Mouse (Mus musculus): ENCODE results near the gene Rag2. TPM values are rescaled to one million over a fixed set of nuclear protein-coding genes. Genes with fewer than 3 reads are reported as not detected.

Gene Rag2
- polyA plus RNA-seq, 1 experiment = not detected

- no peak within 1 kb of the TSS for H3K27ac ChIP-seq (ENCODE audit: insufficient read depth, low read length)
- no peaks in the 10 kb centered on the region for H3K4me1 ChIP-seq (ENCODE audit: control insufficient read depth, insufficient read depth, low read length)
- TF ChIP-seq POLR2A (IDR thresholded peaks at IDR 0.05; ENCODE audit: low read depth, low read length) = no peak
- TF ChIP-seq CTCF (IDR thresholded peaks at IDR 0.05; ENCODE audit: borderline replicate concordance, insufficient read depth, low read length) = no peak
- no peak within 1 kb of the TSS for H3K4me3 ChIP-seq (ENCODE audit: insufficient read depth, low read length)
Measured at GRCm38 (mm10) chr2:101649114-101649671, 24.7 kb downstream of the Rag2 start, which contains the start of the genes Rag1 and B230118H07Rik. Rag1 (minus strand) TSS chr2:101649501. B230118H07Rik (minus strand) TSS chr2:101649532.

GRCm38 (mm10) chr2:101650446-101650845 is 25.9 kb downstream of the Rag2 start:
- TF ChIP-seq POLR2A (IDR thresholded peaks at IDR 0.05; ENCODE audit: low read depth, low read length) (no peak), CTCF (IDR thresholded peaks at IDR 0.05; ENCODE audit: borderline replicate concordance, insufficient read depth, low read length) (no peak)
- Histone ChIP-seq H3K27ac (ENCODE audit: insufficient read depth, low read length) (no peak overlapping the region), H3K4me3 (ENCODE audit: insufficient read depth, low read length) (no peak overlapping the region), H3K4me1 (ENCODE audit: control insufficient read depth, insufficient read depth, low read length) (no peaks in the 10 kb centered on the region)

GRCm38 (mm10) chr2:101652204-101652920 is 27.8 kb downstream of the Rag2 start:
- Histone ChIP-seq H3K27ac (ENCODE audit: insufficient read depth, low read length) (no peak overlapping the region), H3K4me1 (ENCODE audit: control insufficient read depth, insufficient read depth, low read length) (no peaks in the 10 kb centered on the region), H3K4me3 (ENCODE audit: insufficient read depth, low read length) (no peak overlapping the region)
- TF ChIP-seq POLR2A (IDR thresholded peaks at IDR 0.05; ENCODE audit: low read depth, low read length) = no peak
- no peak for TF ChIP-seq CTCF (IDR thresholded peaks at IDR 0.05; ENCODE audit: borderline replicate concordance, insufficient read depth, low read length)

GRCm38 (mm10) chr2:101652921-101653597 is 28.5 kb downstream of the Rag2 start:
- Histone ChIP-seq H3K4me3 (ENCODE audit: insufficient read depth, low read length) (no peak overlapping the region), H3K4me1 (ENCODE audit: control insufficient read depth, insufficient read depth, low read length) (no peaks in the 10 kb centered on the region), H3K27ac (ENCODE audit: insufficient read depth, low read length) (no peak overlapping the region)
- TF ChIP-seq CTCF (IDR thresholded peaks at IDR 0.05; ENCODE audit: borderline replicate concordance, insufficient read depth, low read length) = no peak
- TF ChIP-seq POLR2A (IDR thresholded peaks at IDR 0.05; ENCODE audit: low read depth, low read length) = no peak

- TF ChIP-seq CTCF (IDR thresholded peaks at IDR 0.05; ENCODE audit: borderline replicate concordance, insufficient read depth, low read length) (no peak), POLR2A (IDR thresholded peaks at IDR 0.05; ENCODE audit: low read depth, low read length) (no peak)
- H3K4me3 ChIP-seq (ENCODE audit: insufficient read depth, low read length) = no peak overlapping the region
- H3K27ac ChIP-seq (ENCODE audit: insufficient read depth, low read length) = no peak overlapping the region
- H3K4me1 ChIP-seq (ENCODE audit: control insufficient read depth, insufficient read depth, low read length) = no peaks in the 10 kb centered on the region
Measured at GRCm38 (mm10) chr2:101660536-101660935, 36.0 kb downstream of the Rag2 start.

- Histone ChIP-seq H3K27ac (ENCODE audit: insufficient read depth, low read length) (no peak overlapping the region), H3K4me1 (ENCODE audit: control insufficient read depth, insufficient read depth, low read length) (no peaks in the 10 kb centered on the region), H3K4me3 (ENCODE audit: insufficient read depth, low read length) (no peak overlapping the region)
- no peak for TF ChIP-seq POLR2A (IDR thresholded peaks at IDR 0.05; ENCODE audit: low read depth, low read length)
- TF ChIP-seq CTCF (IDR thresholded peaks at IDR 0.05; ENCODE audit: borderline replicate concordance, insufficient read depth, low read length) = peak; percentile 86; the same call in 1 of the 2 replicates
Measured at GRCm38 (mm10) chr2:101665058-101665702, 40.7 kb downstream of the Rag2 start.

DNA sequence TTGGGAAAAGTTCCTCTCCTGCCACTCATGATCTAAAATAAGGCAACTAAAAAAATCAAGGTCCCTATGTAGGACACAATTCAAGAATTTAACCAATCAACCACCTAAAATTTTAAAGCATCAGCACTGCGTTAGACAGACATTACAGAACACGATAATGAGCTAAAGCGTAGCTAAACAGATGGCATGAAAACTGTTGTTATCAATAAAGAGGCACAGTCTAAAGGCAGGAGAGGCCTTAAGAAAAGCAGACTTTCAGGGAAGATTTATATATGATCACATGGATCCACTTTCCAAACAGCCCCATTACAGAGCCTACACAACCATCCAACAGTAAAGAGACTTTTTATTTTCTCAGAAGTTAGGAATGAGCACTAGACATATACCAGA is 41.2 kb downstream of the Rag2 start:
- Histone ChIP-seq H3K4me1 (ENCODE audit: control insufficient read depth, insufficient read depth, low read length) (no peaks in the 10 kb centered on the region), H3K27ac (ENCODE audit: insufficient read depth, low read length) (no peak overlapping the region), H3K4me3 (ENCODE audit: insufficient read depth, low read length) (no peak overlapping the region)
- no peak for TF ChIP-seq CTCF (IDR thresholded peaks at IDR 0.05; ENCODE audit: borderline replicate concordance, insufficient read depth, low read length)
- no peak for TF ChIP-seq POLR2A (IDR thresholded peaks at IDR 0.05; ENCODE audit: low read depth, low read length)

DNA sequence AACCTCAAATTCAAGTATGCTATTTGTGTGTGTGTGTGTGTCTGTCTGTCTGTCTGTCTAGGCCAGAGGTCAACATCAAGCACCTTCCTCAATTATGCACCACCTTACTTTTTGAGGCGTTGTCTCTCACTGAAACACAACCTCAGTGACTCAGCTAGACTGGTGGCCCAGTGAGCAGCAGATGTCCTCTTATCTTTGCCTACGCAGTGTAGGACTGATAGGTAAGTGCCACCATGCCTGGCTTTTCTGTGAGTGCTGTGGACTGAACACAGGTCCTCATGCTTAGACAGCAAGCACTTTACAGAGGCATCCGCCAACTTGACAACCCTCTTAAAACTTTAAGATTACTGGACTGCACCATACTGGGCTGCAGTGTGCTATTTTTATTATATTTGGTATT is 44.2 kb downstream of the Rag2 start:
- TF ChIP-seq POLR2A (IDR thresholded peaks at IDR 0.05; ENCODE audit: low read depth, low read length) (no peak), CTCF (IDR thresholded peaks at IDR 0.05; ENCODE audit: borderline replicate concordance, insufficient read depth, low read length) (no peak)
- Histone ChIP-seq H3K4me1 (ENCODE audit: control insufficient read depth, insufficient read depth, low read length) (no peaks in the 10 kb centered on the region), H3K27ac (ENCODE audit: insufficient read depth, low read length) (no peak overlapping the region), H3K4me3 (ENCODE audit: insufficient read depth, low read length) (no peak overlapping the region)

- TF ChIP-seq POLR2A (IDR thresholded peaks at IDR 0.05; ENCODE audit: low read depth, low read length) (no peak), CTCF (IDR thresholded peaks at IDR 0.05; ENCODE audit: borderline replicate concordance, insufficient read depth, low read length) (no peak)
- H3K4me3 ChIP-seq (ENCODE audit: insufficient read depth, low read length) = no peak overlapping the region
Measured at GRCm38 (mm10) chr2:101673547-101673946, 49.0 kb downstream of the Rag2 start.

More at GRCm38 (mm10) chr2:101673547-101673946, 49.0 kb downstream of the Rag2 start:
- H3K27ac ChIP-seq (ENCODE audit: insufficient read depth, low read length) = no peak overlapping the region
- no peaks in the 10 kb centered on the region for H3K4me1 ChIP-seq (ENCODE audit: control insufficient read depth, insufficient read depth, low read length)

Measured in embryonic fibroblast, embryonic 13.5 days (primary cell).